Mouse (Mus musculus): ENCODE data around the gene Car14.
A peak's percentile ranks its signal among the peaks of the same experiment; 100 is the strongest.
"Not testable (repeated sequence)": the region's sequence is repeated elsewhere in the genome, so short reads cannot be mapped to it uniquely, and the experiment has no call there.

Gene Car14

GRCm38 (mm10) chr3:95857050-95857449, 47.4 kb downstream of the Car14 start:
- DNase-seq (ENCODE audit: low read depth in 2 of 2, low spot score in 2 of 2), result not testable (repeated sequence)

GRCm38 (mm10) chr3:95856115-95856514, 48.4 kb downstream of the Car14 start:
- DNase-seq (ENCODE audit: low read depth in 2 of 2, low spot score in 2 of 2), result peak in 1 of 2 experiments; percentile 2

GRCm38 (mm10) chr3:95855502-95856089, 48.9 kb downstream of the Car14 start, which contains the start of gene Prpf3:
TSS of gene Prpf3 (minus strand) at chr3:95855885.
- peak; percentile 89 to 92 for DNase-seq (ENCODE audit: low read depth in 2 of 2, low spot score in 2 of 2)

- no peak for DNase-seq (ENCODE audit: low read depth in 2 of 2, low spot score in 2 of 2)
Observed at GRCm38 (mm10) chr3:95851317-95851716, 53.2 kb downstream of the Car14 start.

GRCm38 (mm10) chr3:95850611-95851010, 53.9 kb downstream of the Car14 start:
- no peak for DNase-seq (ENCODE audit: low read depth in 2 of 2, low spot score in 2 of 2)
